Mouse (Mus musculus) liver, adult 2 months (tissue): ENCODE measurements at regions not wholly inside any gene's neighbourhood (a gene's known extent, or its start where the extent isn't known, plus 50 kb on each side); places are given as distances from the start of the nearest gene placed in this dataset.

Experiments
- DNase-seq: peaks from one replicate; pipeline ENCODE4 v3.0.0-alpha.2; 2011; ENCODE audit warnings: low read depth, low spot score; ENCODE audit errors: extremely low read depth
- H3K27ac ChIP-seq: fragments of 200-500 bp; replicated peaks from 2 replicates; pipeline ENCODE4 v1.5.1; 2012; ENCODE audit warnings: low read depth, mild to moderate bottlenecking, control low read depth, inconsistent platforms, low read length; ENCODE audit not compliant: insufficient read depth
- H3K27me3 ChIP-seq: fragments of 200-500 bp; 2 replicates; pipeline ENCODE4 v1.6.1; 2012; ENCODE audit warnings: mild to moderate bottlenecking, moderate library complexity, low read length, inconsistent platforms; ENCODE audit not compliant: control insufficient read depth, insufficient read depth
- H3K36me3 ChIP-seq: fragments of 200-500 bp; 2 replicates; pipeline ENCODE4 v1.6.1; 2012; ENCODE audit warnings: low read length, inconsistent platforms; ENCODE audit not compliant: control insufficient read depth, insufficient read depth
- H3K4me1 ChIP-seq: fragments of 200-500 bp; 2 replicates; pipeline ENCODE4 v1.6.1; 2011; ENCODE audit warnings: low read length; ENCODE audit not compliant: control insufficient read depth, insufficient read depth
- H3K4me3 ChIP-seq: fragments of 200-500 bp; 2 replicates; pipeline ENCODE4 v1.5.1; 2011; ENCODE audit warnings: low read depth, mild to moderate bottlenecking, control low read depth, low read length, moderate library complexity; ENCODE audit not compliant: insufficient read depth
- H3K79me2 ChIP-seq: fragments of 200-500 bp; 2 replicates; pipeline ENCODE4 v1.6.1; 2012; ENCODE audit warnings: inconsistent platforms, mild to moderate bottlenecking, low read length, moderate library complexity; ENCODE audit not compliant: control insufficient read depth, insufficient read depth
- H3K9ac ChIP-seq: fragments of 200-500 bp; 2 replicates; pipeline ENCODE4 v1.6.1; 2012; ENCODE audit warnings: low read depth, mild to moderate bottlenecking, control low read depth, inconsistent platforms, low read length
- CTCF ChIP-seq: fragments of 200-500 bp; IDR thresholded peaks from 2 replicates; pipeline ENCODE4 v1.5.1; 2011; ENCODE audit warnings: low read depth, low read length, control low read depth
- POLR2A ChIP-seq: fragments of 200-500 bp; IDR thresholded peaks from 2 replicates; pipeline ENCODE4 v1.6.1; 2011; ENCODE audit warnings: low read length, control low read depth; ENCODE audit not compliant: insufficient read depth; ENCODE audit errors: extremely low read depth
- WGBS: fragments of 180-500 bp; shearing (Covaris S2); methylation state at CpG from one replicate; pipeline ENCODE4 v1.1.7; 2018; 5-methylcytosine and 5-hydroxymethylcytosine counted together

DNA sequence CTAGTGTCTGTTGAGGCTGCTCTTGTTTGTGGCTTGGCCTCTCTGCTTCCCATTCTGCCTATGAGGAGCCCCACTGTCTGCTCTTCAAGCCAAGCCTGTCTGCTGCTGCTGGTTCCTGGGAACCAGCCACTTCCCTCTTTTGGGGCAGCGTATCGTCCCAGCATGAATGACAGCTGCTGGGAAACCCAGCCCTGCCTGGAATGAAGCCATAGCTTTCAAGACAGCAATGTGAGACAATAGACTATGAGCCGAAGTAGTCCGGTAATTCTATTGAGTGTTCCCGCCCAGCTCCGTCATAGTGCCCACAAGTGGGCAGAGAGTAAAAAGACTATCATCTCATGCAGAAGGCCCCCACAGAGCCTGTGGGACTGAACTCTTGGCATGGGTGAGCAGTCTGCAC is 80.4 kb downstream of the Cyp26a1 start:
- no peaks in the 10 kb centered on the region for H3K79me2 ChIP-seq
- H3K9ac ChIP-seq: no peak overlapping the region
- peaks cover 1% of the 10 kb centered on the region; the same call in 1 of the 2 replicates for H3K4me1 ChIP-seq
- H3K4me3 ChIP-seq: no peak overlapping the region
- TF ChIP-seq CTCF: no peak
- no peak for TF ChIP-seq POLR2A
- 88% methylated on average over 6 of the region's 6 CpGs for WGBS
- no peak for DNase-seq
- H3K27ac ChIP-seq: no peak overlapping the region
- H3K36me3 ChIP-seq: no peaks in the 10 kb centered on the region
- H3K27me3 ChIP-seq: no peaks in the 10 kb centered on the region

DNA sequence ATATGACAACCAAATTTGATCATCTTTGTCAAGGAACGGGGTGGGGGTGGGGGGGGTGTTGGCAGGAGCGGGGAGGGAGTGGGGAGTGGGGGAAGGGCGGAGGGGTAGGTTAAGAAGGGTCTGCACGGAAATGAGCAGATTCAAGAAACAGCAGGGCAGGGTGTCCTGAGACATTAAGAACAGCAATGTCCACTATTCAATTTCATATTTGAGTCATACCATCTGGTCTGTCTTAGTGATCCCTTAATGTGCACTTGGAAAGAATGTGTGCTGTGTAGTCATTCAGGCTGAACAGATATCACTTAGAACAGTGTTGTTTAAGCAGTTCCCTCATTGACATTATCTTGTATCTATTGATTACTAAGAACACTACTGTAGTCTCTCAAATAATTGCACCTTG is 81.0 kb downstream of the Cyp26a1 start:
- Histone ChIP-seq H3K27ac (no peak overlapping the region), H3K36me3 (no peaks in the 10 kb centered on the region), H3K9ac (no peak overlapping the region), H3K27me3 (no peaks in the 10 kb centered on the region), H3K79me2 (no peaks in the 10 kb centered on the region), H3K4me3 (no peak overlapping the region), H3K4me1 (peaks cover 1% of the 10 kb centered on the region; the same call in 1 of the 2 replicates)
- TF ChIP-seq POLR2A (no peak), CTCF (no peak)
- DNase-seq: no peak
- WGBS: 92% methylated on average over 4 of the region's 4 CpGs

- H3K27ac ChIP-seq: no peak overlapping the region
- no peaks in the 10 kb centered on the region for H3K79me2 ChIP-seq
- no peaks in the 10 kb centered on the region for H3K36me3 ChIP-seq
- DNase-seq: no peak
- no peaks in the 10 kb centered on the region for H3K27me3 ChIP-seq
- peaks cover 5% of the 10 kb centered on the region; the same call in 1 of the 2 replicates for H3K4me1 ChIP-seq
- WGBS: 99% methylated on average over 3 of the region's 3 CpGs
- no peak overlapping the region for H3K4me3 ChIP-seq
- no peak overlapping the region for H3K9ac ChIP-seq
- TF ChIP-seq CTCF (no peak), POLR2A (no peak)
Measured at GRCm38 (mm10) chr19:37788540-37788939, 90.9 kb downstream of the Cyp26a1 start.

GRCm38 (mm10) chr19:37789576-37790180 is 92.1 kb downstream of the Cyp26a1 start:
- no peak overlapping the region for H3K9ac ChIP-seq
- 29% methylated on average over 12 of the region's 12 CpGs for WGBS
- no peak overlapping the region for H3K27ac ChIP-seq
- no peaks in the 10 kb centered on the region for H3K27me3 ChIP-seq
- H3K36me3 ChIP-seq: no peaks in the 10 kb centered on the region
- H3K79me2 ChIP-seq: no peaks in the 10 kb centered on the region
- TF ChIP-seq CTCF: no peak
- no peak for TF ChIP-seq POLR2A
- H3K4me1 ChIP-seq: peaks cover 5% of the 10 kb centered on the region; the same call in 1 of the 2 replicates
- no peak overlapping the region for H3K4me3 ChIP-seq
- DNase-seq: peak; percentile 68

DNA sequence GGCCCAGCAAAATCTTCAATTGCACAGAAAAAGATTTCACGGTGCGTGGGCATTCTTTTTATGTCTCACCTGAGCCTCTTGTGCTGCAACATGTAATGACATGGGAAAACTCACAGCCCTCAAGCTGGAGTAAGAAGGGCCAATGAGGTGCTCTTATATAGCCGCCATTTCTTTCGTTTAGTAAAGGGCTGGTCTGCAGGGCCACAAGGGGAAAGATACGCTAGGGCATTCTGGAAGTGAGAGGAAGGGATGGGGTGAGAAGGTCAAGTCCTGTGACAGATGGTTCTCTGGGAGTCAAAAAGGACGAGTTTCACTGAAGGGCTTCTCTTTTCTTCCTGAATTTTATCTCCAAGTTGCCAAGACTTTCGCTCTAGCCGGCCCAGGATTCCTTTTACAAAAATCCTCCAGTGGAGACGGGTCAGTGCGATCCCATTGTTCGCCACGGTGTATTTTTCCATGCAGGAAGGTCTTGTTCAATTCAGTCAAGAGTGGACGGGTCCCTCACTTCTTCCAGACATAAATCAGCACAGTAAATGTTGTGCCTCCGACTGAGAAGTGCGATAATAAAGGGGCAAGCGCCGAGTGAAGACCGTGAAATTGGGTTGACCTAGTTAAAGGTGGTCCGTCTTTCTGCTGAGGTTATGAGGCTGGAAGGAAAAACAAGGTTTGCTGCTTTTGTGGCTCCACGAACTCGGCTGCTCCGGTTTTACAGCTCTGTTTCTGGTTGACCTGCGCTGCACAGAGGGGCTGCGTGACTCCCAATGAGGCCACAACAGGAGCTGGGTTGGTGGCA is 92.9 kb downstream of the Cyp26a1 start:
- H3K27ac ChIP-seq: no peak overlapping the region
- H3K9ac ChIP-seq: no peak overlapping the region
- peaks cover 5% of the 10 kb centered on the region; the same call in 1 of the 2 replicates for H3K4me1 ChIP-seq
- no peaks in the 10 kb centered on the region for H3K36me3 ChIP-seq
- DNase-seq: no peak
- H3K4me3 ChIP-seq: no peak overlapping the region
- H3K79me2 ChIP-seq: no peaks in the 10 kb centered on the region
- TF ChIP-seq CTCF: no peak
- WGBS: 84% methylated on average over 24 of the region's 24 CpGs
- H3K27me3 ChIP-seq: no peaks in the 10 kb centered on the region

DNA sequence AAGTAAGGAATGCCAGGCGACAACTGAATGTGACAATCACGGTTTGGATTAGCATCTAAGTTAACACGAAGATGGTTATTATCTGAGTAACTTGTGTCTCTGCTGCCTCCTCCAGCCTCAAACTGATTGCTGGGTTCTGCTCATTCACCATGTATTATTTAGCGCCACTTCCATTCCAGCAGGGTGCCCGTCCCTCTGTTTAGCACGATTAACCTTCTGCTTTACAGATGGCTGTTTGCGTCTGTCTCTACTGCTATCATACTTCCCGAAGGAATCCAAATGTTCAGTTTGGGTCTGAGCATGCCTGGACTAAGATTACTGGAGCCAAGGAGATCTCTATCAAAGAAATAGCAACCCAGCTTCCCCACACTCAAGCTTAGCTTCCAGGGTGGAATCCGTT is 95.6 kb downstream of the Cyp26a1 start:
- H3K9ac ChIP-seq: no peak overlapping the region
- no peak for DNase-seq
- 93% methylated on average over 9 of the region's 9 CpGs for WGBS
- no peak overlapping the region for H3K4me3 ChIP-seq
- no peaks in the 10 kb centered on the region for H3K79me2 ChIP-seq
- no peak for TF ChIP-seq POLR2A
- TF ChIP-seq CTCF: no peak
- peaks cover 5% of the 10 kb centered on the region; the same call in 1 of the 2 replicates for H3K4me1 ChIP-seq
- H3K27ac ChIP-seq: no peak overlapping the region
- no peaks in the 10 kb centered on the region for H3K27me3 ChIP-seq
- no peaks in the 10 kb centered on the region for H3K36me3 ChIP-seq
